30 mouse cellular contexts compared by ENCODE assay signal in genomic region chr14:48546009-48546408, GRCm38 (mm10).
"Had no signal": no experiment of that assay in that cellular context is flagged by ENCODE, and none has a peak within 500 bp of the region (broad histone marks: within the 10 kb centered on the region; RNA-seq: fewer than 3 reads in every experiment).

No protein-coding gene starts in this region.

- DNase-seq: left cerebral cortex, postnatal 4 days; liver; liver, embryonic 13.5 days; liver, postnatal 0 days; lung, adult 18-20 months; lung, adult 2 months; lung, embryonic 14.5 days; lung, postnatal 10 days; lung, postnatal 14 days; lung, postnatal 36 days; lung, postnatal 4 days; midbrain, embryonic 14.5 days had no signal

- H3K9me3 ChIP-seq: limb, embryonic 10.5 days; limb, embryonic 12.5 days; limb, embryonic 13.5 days; limb, embryonic 15.5 days; liver, embryonic 12.5 days; liver, embryonic 13.5 days; liver, embryonic 15.5 days; lung, embryonic 15.5 days; megakaryocyte, embryonic 14.5 days; midbrain, embryonic 10.5 days; midbrain, embryonic 12.5 days; midbrain, embryonic 13.5 days; midbrain, embryonic 15.5 days; neural tube, embryonic 12.5 days had no signal

- H3K27ac ChIP-seq: limb, embryonic 10.5 days; limb, embryonic 12.5 days; limb, embryonic 13.5 days; limb, embryonic 15.5 days; liver, embryonic 12.5 days; liver, embryonic 13.5 days; liver, embryonic 14.5 days; liver, embryonic 15.5 days; lung, embryonic 15.5 days; macrophage; midbrain, embryonic 10.5 days; midbrain, embryonic 12.5 days; midbrain, embryonic 13.5 days; midbrain, embryonic 15.5 days; neural tube, embryonic 12.5 days had no signal

- H3K27me3 ChIP-seq: limb, embryonic 12.5 days; limb, embryonic 15.5 days; liver, embryonic 12.5 days; liver, embryonic 13.5 days; liver, embryonic 15.5 days; megakaryocyte, embryonic 14.5 days; neural tube, embryonic 12.5 days had no signal

- H3K4me3 ChIP-seq: limb, embryonic 10.5 days; limb, embryonic 12.5 days; limb, embryonic 13.5 days; limb, embryonic 15.5 days; liver, embryonic 12.5 days; liver, embryonic 13.5 days; liver, embryonic 15.5 days; lung, embryonic 15.5 days; megakaryocyte, embryonic 14.5 days; midbrain, embryonic 10.5 days; midbrain, embryonic 12.5 days; midbrain, embryonic 13.5 days; midbrain, embryonic 15.5 days; neural tube, embryonic 12.5 days had no signal

- H3K4me2 ChIP-seq: limb, embryonic 12.5 days; limb, embryonic 13.5 days; limb, embryonic 15.5 days; liver, embryonic 11.5 days; liver, embryonic 12.5 days; liver, embryonic 13.5 days; liver, embryonic 15.5 days; lung, embryonic 14.5 days; lung, embryonic 15.5 days; midbrain, embryonic 12.5 days; midbrain, embryonic 13.5 days; midbrain, embryonic 15.5 days; neural tube, embryonic 12.5 days had no signal

- H3K36me3 ChIP-seq: limb, embryonic 10.5 days; limb, embryonic 12.5 days; limb, embryonic 13.5 days; limb, embryonic 15.5 days; liver, embryonic 12.5 days; liver, embryonic 13.5 days; liver, embryonic 15.5 days; lung, embryonic 15.5 days; midbrain, embryonic 10.5 days; midbrain, embryonic 12.5 days; midbrain, embryonic 13.5 days; midbrain, embryonic 15.5 days; neural tube, embryonic 12.5 days had no signal

- H3K9ac ChIP-seq: limb, embryonic 12.5 days; limb, embryonic 13.5 days; limb, embryonic 15.5 days; liver, embryonic 12.5 days; liver, embryonic 13.5 days; liver, embryonic 14.5 days; liver, embryonic 15.5 days; liver, postnatal 0 days; lung, embryonic 14.5 days; lung, embryonic 15.5 days; midbrain, embryonic 12.5 days; midbrain, embryonic 13.5 days; midbrain, embryonic 15.5 days; neural tube, embryonic 12.5 days had no signal

- H3K4me1 ChIP-seq: limb, embryonic 10.5 days; limb, embryonic 12.5 days; limb, embryonic 13.5 days; limb, embryonic 15.5 days; lung, embryonic 15.5 days; megakaryocyte, embryonic 14.5 days; midbrain, embryonic 12.5 days; neural tube, embryonic 12.5 days had no signal

- ATAC-seq: liver, embryonic 12.5 days; liver, postnatal 0 days; lung, postnatal 0 days; midbrain, embryonic 13.5 days; midbrain, embryonic 15.5 days; midbrain, embryonic 16.5 days had no signal
